Mouse (Mus musculus): ENCODE results near the gene Prelp. TPM values are rescaled to one million over a fixed set of nuclear protein-coding genes. Genes with fewer than 3 reads are reported as not detected.

Prelp gene
- polyA plus RNA-seq, 1 experiment from 2014 or later: 1.1 TPM

Other genes with a start within 250 kb of the Prelp start
- gene Lax1, start 231.3 kb downstream of the Prelp start, polyA plus RNA-seq (2015; fragmentation: Nextera tagmentation; extraction: Ambion mirVana): 27.3 and 29.4 TPM in 2 replicates
- gene Atp2b4, start 120.4 kb downstream of the Prelp start, polyA plus RNA-seq (2015; fragmentation: Nextera tagmentation; extraction: Ambion mirVana): 3.1 and 3.5 TPM in 2 replicates
- gene Optc, start 13.4 kb downstream of the Prelp start, polyA plus RNA-seq (2015; fragmentation: Nextera tagmentation; extraction: Ambion mirVana): 0.12 and 0.42 TPM in 2 replicates
- 0.32 and 0.40 TPM in 2 replicates for gene Fmod, start 115.8 kb upstream of the Prelp start, polyA plus RNA-seq (2015; fragmentation: Nextera tagmentation; extraction: Ambion mirVana)
- gene Btg2, start 157.7 kb upstream of the Prelp start, polyA plus RNA-seq (2015; fragmentation: Nextera tagmentation; extraction: Ambion mirVana): 315 and 335 TPM in 2 replicates
- 0.72 and 1.1 TPM in 2 replicates for gene Chit1, start 189.8 kb upstream of the Prelp start, polyA plus RNA-seq (2015; fragmentation: Nextera tagmentation; extraction: Ambion mirVana)